Mouse (Mus musculus): Measurements from ENCODE around the gene Mtss1l.

Mtss1l gene

GRCm38 (mm10) chr8:110738591-110739195 lies 17.4 kb downstream of the Mtss1l start:
- DNase-seq (ENCODE audit: extremely low read depth, low read depth) = no peak

- DNase-seq (ENCODE audit: extremely low read depth, low read depth) = no peak
Measured at GRCm38 (mm10) chr8:110740629-110741175, 19.4 kb downstream of the Mtss1l start.

GRCm38 (mm10) chr8:110741816-110742451 lies 20.7 kb downstream of the Mtss1l start:
- no peak for DNase-seq (ENCODE audit: extremely low read depth, low read depth)

GRCm38 (mm10) chr8:110742452-110742818 lies 21.2 kb downstream of the Mtss1l start:
- DNase-seq (ENCODE audit: extremely low read depth, low read depth) = no peak

GRCm38 (mm10) chr8:110745162-110745561 lies 23.9 kb downstream of the Mtss1l start:
- DNase-seq (ENCODE audit: extremely low read depth, low read depth) = no peak

- no peak for DNase-seq (ENCODE audit: extremely low read depth, low read depth)
Measured at GRCm38 (mm10) chr8:110746661-110747060, 25.4 kb downstream of the Mtss1l start.

- DNase-seq (ENCODE audit: extremely low read depth, low read depth) = peak; percentile 60
Measured at GRCm38 (mm10) chr8:110749500-110750170, 28.4 kb downstream of the Mtss1l start.

- DNase-seq (ENCODE audit: extremely low read depth, low read depth) = no peak
Measured at GRCm38 (mm10) chr8:110750269-110750668, 29.0 kb downstream of the Mtss1l start.

- no peak for DNase-seq (ENCODE audit: extremely low read depth, low read depth)
Measured at GRCm38 (mm10) chr8:110751490-110751889, 30.2 kb downstream of the Mtss1l start.

- DNase-seq (ENCODE audit: extremely low read depth, low read depth) = no peak
Measured at GRCm38 (mm10) chr8:110754713-110755112, 33.4 kb downstream of the Mtss1l start.

- DNase-seq (ENCODE audit: extremely low read depth, low read depth) = no peak
Measured at GRCm38 (mm10) chr8:110755511-110756170, 34.4 kb downstream of the Mtss1l start.

GRCm38 (mm10) chr8:110756196-110756595 lies 34.9 kb downstream of the Mtss1l start:
- no peak for DNase-seq (ENCODE audit: extremely low read depth, low read depth)

GRCm38 (mm10) chr8:110760280-110760940 lies 39.1 kb downstream of the Mtss1l start:
- no peak for DNase-seq (ENCODE audit: extremely low read depth, low read depth)

GRCm38 (mm10) chr8:110761185-110761584 lies 39.9 kb downstream of the Mtss1l start:
- DNase-seq (ENCODE audit: extremely low read depth, low read depth) = no peak

GRCm38 (mm10) chr8:110761988-110762387 lies 40.7 kb downstream of the Mtss1l start:
- DNase-seq (ENCODE audit: extremely low read depth, low read depth) = no peak

GRCm38 (mm10) chr8:110764671-110765070 lies 43.4 kb downstream of the Mtss1l start:
- no peak for DNase-seq (ENCODE audit: extremely low read depth, low read depth)

GRCm38 (mm10) chr8:110767261-110767660 lies 46.0 kb downstream of the Mtss1l start:
- DNase-seq (ENCODE audit: extremely low read depth, low read depth) = no peak

- no peak for DNase-seq (ENCODE audit: extremely low read depth, low read depth)
Measured at GRCm38 (mm10) chr8:110772452-110772851, 51.2 kb downstream of the Mtss1l start.

- DNase-seq (ENCODE audit: extremely low read depth, low read depth) = no peak
Measured at GRCm38 (mm10) chr8:110774047-110774446, 52.8 kb downstream of the Mtss1l start.

- DNase-seq (ENCODE audit: extremely low read depth, low read depth) = no peak
Measured at GRCm38 (mm10) chr8:110774725-110775124, 53.4 kb downstream of the Mtss1l start.

GRCm38 (mm10) chr8:110775316-110775715 lies 54.0 kb downstream of the Mtss1l start:
- DNase-seq (ENCODE audit: extremely low read depth, low read depth) = no peak

Measured in MEL-GATA-1-ER (cell line).